Mouse (Mus musculus) G1E (cell line): ENCODE results near the gene Cenpb. TPM values are rescaled to one million over a fixed set of nuclear protein-coding genes. Genes with fewer than 3 reads are reported as not detected.
A peak's percentile ranks its signal among the peaks of the same experiment; 100 is the strongest.

Source experiments
- ATAC-seq: 2 replicates; pipeline ENCODE4 v1.8.0; 2016; ENCODE audit warnings: mild to moderate bottlenecking; ENCODE audit not compliant: insufficient number of reproducible peaks, poor library complexity, low FRiP score, severe bottlenecking; ENCODE audit errors: extremely low read depth
- DNase-seq: peaks from one replicate; pipeline ENCODE4 v3.0.0; 2012; ENCODE audit warnings: low spot score
- H3K27me3 ChIP-seq: 2 replicates; pipeline ENCODE4 v1.6.1; 2012; ENCODE audit warnings: mild to moderate bottlenecking, low read length, inconsistent platforms; ENCODE audit not compliant: insufficient read depth
- H3K36me3 ChIP-seq: replicated peaks from 2 replicates; pipeline ENCODE3; 2012; ENCODE audit warnings: mild to moderate bottlenecking, inconsistent platforms
- H3K4me1 ChIP-seq: 2 replicates; pipeline ENCODE4 v1.6.1; 2012; ENCODE audit warnings: low read depth, low read length, inconsistent platforms, mixed read lengths; ENCODE audit not compliant: insufficient read depth
- H3K4me3 ChIP-seq: 2 replicates; pipeline ENCODE4 v1.5.1; 2012; ENCODE audit warnings: low read depth, mild to moderate bottlenecking, inconsistent platforms, low read length, moderate library complexity, mixed read lengths
- H3K9me3 ChIP-seq: replicated peaks from 2 replicates; pipeline ENCODE4 v1.6.1; 2012; ENCODE audit warnings: inconsistent platforms
- CTCF ChIP-seq: IDR thresholded peaks from 2 replicates; pipeline ENCODE4 v1.5.1; 2012; ENCODE audit warnings: low read depth, low read length, inconsistent platforms, mixed read lengths
- GATA1 ChIP-seq: IDR thresholded peaks from 2 replicates; pipeline ENCODE4 v1.6.1; 2012; ENCODE audit warnings: borderline replicate concordance, low read length, inconsistent platforms, mixed read lengths
- GATA2 ChIP-seq: IDR thresholded peaks from 2 replicates; pipeline ENCODE4 v1.6.1; 2012; ENCODE audit warnings: low read depth, low read length, inconsistent platforms, borderline replicate concordance
- POLR2AphosphoS5 ChIP-seq: IDR thresholded peaks from 2 replicates; pipeline ENCODE4 v1.6.1; 2012; ENCODE audit warnings: low read depth, low read length, inconsistent platforms; ENCODE audit not compliant: insufficient replicate concordance
- TAL1 ChIP-seq: conservative IDR thresholded peaks from 2 replicates; pipeline ENCODE4 v1.6.1; 2012; ENCODE audit warnings: low read depth, low read length, inconsistent platforms, mixed read lengths
- polyA plus RNA-seq: library from polyadenylated mRNA; stranded (reverse); fragments of >175 nt; gene quantifications from 2 replicates; pipeline ENCODE4 v1.2.3, GENCODE M21; 2012
- total RNA-seq, 2 experiments: library from RNA; stranded (forward) in 1 of 2; stranded (reverse) in 1 of 2; fragments of 200-1000 nt in 1 of 2; fragments of >200 nt in 1 of 2; fragmentation: Nextera tagmentation in 1 of 2; gene quantifications; 2 replicates each; pipeline ENCODE4 v1.2.3; 2014 to 2017

The Cenpb gene
- total and polyA plus RNA-seq, 3 experiments = 5.6 to 29.5 (median 7.4) TPM

DNA sequence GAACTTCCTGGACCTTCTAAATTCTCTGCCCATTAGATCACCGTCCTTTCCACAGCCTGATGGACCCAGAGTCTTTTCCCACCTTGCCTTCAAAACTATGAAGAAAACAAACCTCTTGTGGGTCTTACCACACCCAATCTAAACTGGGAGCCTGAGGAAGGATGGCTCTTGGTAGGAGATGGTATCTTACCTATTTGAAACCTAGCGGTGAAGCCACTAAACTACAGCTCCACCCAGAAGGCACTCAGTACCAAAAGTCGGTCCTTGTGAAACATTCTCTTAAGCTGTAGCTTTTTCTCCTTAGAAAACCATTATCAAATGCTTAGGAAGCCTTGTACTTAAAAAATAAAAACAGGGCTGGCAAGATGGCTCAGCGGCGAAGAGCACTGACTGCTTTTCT lies 8.4 kb upstream of the Cenpb start:
- Histone ChIP-seq H3K27me3 (peaks cover 6% of the 10 kb centered on the region; the same call in 1 of the 2 replicates), H3K4me1 (peaks cover 50% of the 10 kb centered on the region), H3K9me3 (no peaks in the 10 kb centered on the region), H3K4me3 (no peak overlapping the region), H3K36me3 (peaks cover 28% of the 10 kb centered on the region)
- TF ChIP-seq GATA2 (no peak), GATA1 (no peak), POLR2AphosphoS5 (no peak)
- DNase-seq = no peak
- ATAC-seq = no peak

GRCm38 (mm10) chr2:131187602-131187922 lies 7.7 kb upstream of the Cenpb start:
- TF ChIP-seq GATA2 = no peak
- no peak for TF ChIP-seq CTCF
- no peak for TF ChIP-seq GATA1
- TF ChIP-seq POLR2AphosphoS5 = no peak
- TF ChIP-seq TAL1 = no peak
- ATAC-seq = no peak
- DNase-seq = no peak

GRCm38 (mm10) chr2:131186771-131187601 lies 7.1 kb upstream of the Cenpb start, which contains the start of the genes Cdc25b and Spef1:
TSS of gene Cdc25b (plus strand) at chr2:131186949.
TSS of gene Spef1 (minus strand) at chr2:131187282.
- peaks cover 19% of the 10 kb centered on the region for H3K36me3 ChIP-seq
- peak within 1 kb of the TSS; percentile 78 for H3K4me3 ChIP-seq
- H3K9me3 ChIP-seq = no peaks in the 10 kb centered on the region
- peak; percentile 72 for ATAC-seq
- peaks cover 50% of the 10 kb centered on the region for H3K4me1 ChIP-seq
- peak; percentile 88 for DNase-seq
- H3K27me3 ChIP-seq = peaks cover 6% of the 10 kb centered on the region; the same call in 1 of the 2 replicates
- TF ChIP-seq GATA1 = no peak
- TF ChIP-seq CTCF = no peak
- no peak for TF ChIP-seq POLR2AphosphoS5
- TF ChIP-seq GATA2 = no peak
- no peak for TF ChIP-seq TAL1

More at GRCm38 (mm10) chr2:131187602-131187922, 7.7 kb upstream of the Cenpb start:
- H3K9me3 ChIP-seq = no peaks in the 10 kb centered on the region
- peaks cover 21% of the 10 kb centered on the region for H3K36me3 ChIP-seq
- H3K4me1 ChIP-seq = peaks cover 50% of the 10 kb centered on the region
- H3K27me3 ChIP-seq = peaks cover 6% of the 10 kb centered on the region; the same call in 1 of the 2 replicates
- peak overlapping the region; percentile 78 for H3K4me3 ChIP-seq

DNA sequence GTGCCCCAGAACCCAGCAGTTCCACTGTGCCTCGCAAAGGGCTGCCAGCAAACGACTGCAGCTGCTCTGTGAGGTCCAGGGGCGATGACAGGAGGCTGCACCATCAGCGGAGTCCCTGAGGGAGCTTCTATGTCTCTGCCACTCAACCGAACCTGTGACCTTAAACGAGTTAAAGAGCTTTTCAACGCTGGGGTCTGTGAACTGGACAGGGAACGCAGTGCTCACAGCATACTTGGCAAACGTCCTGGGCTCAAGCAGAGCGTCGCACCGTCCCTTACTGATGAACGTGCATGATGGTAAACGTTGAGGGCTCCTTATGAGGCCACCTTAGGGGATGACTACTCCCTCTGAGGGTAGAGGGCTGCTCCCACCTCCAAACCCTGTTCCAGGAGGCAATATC lies 6.5 kb upstream of the Cenpb start:
- ATAC-seq = no peak
- no peak for TF ChIP-seq POLR2AphosphoS5
- TF ChIP-seq GATA2 = no peak
- no peak for TF ChIP-seq GATA1
- TF ChIP-seq CTCF = no peak
- no peak for TF ChIP-seq TAL1
- peaks cover 13% of the 10 kb centered on the region for H3K36me3 ChIP-seq
- H3K4me1 ChIP-seq = peaks cover 50% of the 10 kb centered on the region
- peak overlapping the region; percentile 78 for H3K4me3 ChIP-seq
- H3K27me3 ChIP-seq = peaks cover 6% of the 10 kb centered on the region; the same call in 1 of the 2 replicates
- H3K9me3 ChIP-seq = no peaks in the 10 kb centered on the region
- no peak for DNase-seq

- TF ChIP-seq GATA1 (no peak), TAL1 (no peak), CTCF (no peak), POLR2AphosphoS5 (no peak), GATA2 (no peak)
- no peaks in the 10 kb centered on the region for H3K9me3 ChIP-seq
- peak overlapping the region; percentile 83 for H3K4me3 ChIP-seq
- peaks cover 47% of the 10 kb centered on the region for H3K4me1 ChIP-seq
- ATAC-seq (no peak), DNase-seq (peak; percentile 63)
- peaks cover 35% of the 10 kb centered on the region for H3K36me3 ChIP-seq
- H3K27me3 ChIP-seq = peaks cover 21% of the 10 kb centered on the region; the same call in 1 of the 2 replicates
Observed at GRCm38 (mm10) chr2:131179246-131179886, 501 bp downstream of the Cenpb start.

- Histone ChIP-seq H3K36me3 (peaks cover 35% of the 10 kb centered on the region), H3K9me3 (no peaks in the 10 kb centered on the region), H3K4me1 (peaks cover 48% of the 10 kb centered on the region), H3K4me3 (peak overlapping the region; percentile 83), H3K27me3 (peaks cover 21% of the 10 kb centered on the region; the same call in 1 of the 2 replicates)
- DNase-seq (no peak), ATAC-seq (no peak)
- TF ChIP-seq GATA1 = no peak
- TF ChIP-seq CTCF = no peak
Observed at GRCm38 (mm10) chr2:131178828-131179245, 1.0 kb downstream of the Cenpb start.
